Mouse (Mus musculus): ENCODE measurements around the gene Cpne8.

- TF ChIP-seq CTCF (IDR thresholded peaks at IDR 0.05; ENCODE audit: low read depth), result no peak
- TF ChIP-seq EP300 (IDR thresholded peaks at IDR 0.05; ENCODE audit: low read depth), result no peak
These were observed 24.4 kb upstream of the Cpne8 start for GRCm38 (mm10) chr15:90703502-90704232.

Measured in liver, embryonic 14.5 days (tissue).